Mouse (Mus musculus) heart, postnatal 4 days (tissue): Measurements from ENCODE around the gene Prkar1b. TPM values are rescaled to one million over a fixed set of nuclear protein-coding genes. Genes with fewer than 3 reads are reported as not detected.

Experiments used
- DNase-seq: peaks from one replicate; pipeline ENCODE4 v3.0.0; 2021
- total RNA-seq, 2 experiments: library from RNA; stranded (reverse); gene quantifications; 2 replicates each; pipeline ENCODE4 v1.2.3; 2021

Gene Prkar1b
- total RNA-seq, 2 experiments from 2014 or later = 2.3 to 2.8 TPM

DNA sequence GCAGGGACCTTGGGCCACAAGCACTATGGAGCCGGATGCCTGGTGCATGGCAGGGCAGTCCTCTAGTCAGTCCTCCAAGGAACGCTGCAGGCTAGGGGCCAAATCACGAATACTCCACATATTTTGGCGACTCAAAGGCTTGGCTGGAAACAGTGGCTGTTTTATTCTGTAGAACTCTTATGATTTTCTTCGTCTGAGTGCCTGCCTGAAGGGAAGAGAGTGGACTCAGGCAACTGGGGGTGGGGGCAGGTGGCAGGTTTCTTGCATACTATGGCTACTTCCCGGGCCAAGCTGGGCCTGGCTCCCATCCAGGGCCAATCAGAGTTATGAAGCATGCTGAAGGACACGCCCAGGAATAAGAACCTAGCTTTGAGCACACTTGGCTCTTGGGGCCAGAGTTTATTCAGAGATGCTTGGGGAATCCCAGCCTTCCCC lies 179.7 kb downstream of the Prkar1b start:
- DNase-seq = peak; percentile 73

Other genes with a start within 250 kb of the Prkar1b start
- 10 to 100 TPM; 54.5 to 59.3 TPM for gene Pdgfa, start 152.6 kb downstream of the Prkar1b start, total RNA-seq
- 10 to 100 TPM; 19.1 to 19.5 TPM for gene Dnaaf5, start 222 bp upstream of the Prkar1b start, total RNA-seq
- 10 to 100 TPM; 40.7 to 43.0 TPM for gene Sun1, start 50.6 kb upstream of the Prkar1b start, total RNA-seq
- gene Get4, start 102.3 kb upstream of the Prkar1b start, total RNA-seq = 10 to 100 TPM; 76.4 to 80.4 TPM
- gene Adap1, start 175.6 kb upstream of the Prkar1b start, total RNA-seq = 1 to 10 TPM; 1.8 to 2.4 TPM
- gene Cox19, start 201.4 kb upstream of the Prkar1b start, total RNA-seq = 10 to 100 TPM; 76.9 to 79.3 TPM
- not detected for gene Cyp2w1, start 202.6 kb upstream of the Prkar1b start, total RNA-seq
- gene Gpr146, start 227.7 kb upstream of the Prkar1b start, total RNA-seq = 10 to 100 TPM; 23.3 to 28.2 TPM